Mouse (Mus musculus) kidney, adult 2 months (tissue): ENCODE data around the gene Arhgap4. TPM values are rescaled to one million over a fixed set of nuclear protein-coding genes. Genes with fewer than 3 reads are reported as not detected.

ENCODE experiments used
- DNase-seq: peaks from one replicate; pipeline ENCODE4 v3.0.0; 2021
- H3K27ac ChIP-seq: fragments of 200-500 bp; 2 replicates; pipeline ENCODE4 v1.5.1; 2012; ENCODE audit warnings: low read depth, low read length, control low read depth, inconsistent platforms; ENCODE audit not compliant: insufficient read depth
- H3K27me3 ChIP-seq: fragments of 200-500 bp; replicated peaks from 2 replicates; pipeline ENCODE4 v1.6.1; 2012; ENCODE audit warnings: mild to moderate bottlenecking, moderate library complexity, low read length, inconsistent platforms; ENCODE audit not compliant: control insufficient read depth, insufficient read depth
- H3K36me3 ChIP-seq: fragments of 200-500 bp; 2 replicates; pipeline ENCODE4 v1.6.1; 2012; ENCODE audit warnings: mild to moderate bottlenecking, moderate library complexity, low read length, inconsistent platforms; ENCODE audit not compliant: control insufficient read depth, insufficient read depth
- H3K4me1 ChIP-seq: fragments of 200-500 bp; 2 replicates; pipeline ENCODE4 v1.6.1; 2011; ENCODE audit warnings: low read length; ENCODE audit not compliant: control insufficient read depth, insufficient read depth
- H3K4me3 ChIP-seq: fragments of 200-500 bp; 2 replicates; pipeline ENCODE4 v1.5.1; 2011; ENCODE audit warnings: mild to moderate bottlenecking, low read depth, low read length, control low read depth; ENCODE audit not compliant: insufficient read depth
- CTCF ChIP-seq: fragments of 200-500 bp; conservative IDR thresholded peaks from 2 replicates; pipeline ENCODE4 v1.5.1; 2011; ENCODE audit warnings: low read depth, mild to moderate bottlenecking, control low read depth, low read length, moderate library complexity, mixed read lengths; ENCODE audit not compliant: insufficient read depth, insufficient read length
- POLR2A ChIP-seq: fragments of 200-500 bp; IDR thresholded peaks from one replicate; pipeline ENCODE4 v1.6.1; 2011; ENCODE audit warnings: low read depth, low read length, control low read depth
- WGBS: fragments of 180-500 bp; shearing (Covaris S2); methylation state at CpG from one replicate; pipeline ENCODE4 v1.1.7; 2018; 5-methylcytosine and 5-hydroxymethylcytosine counted together
- polyA plus RNA-seq: library from polyadenylated mRNA; depleted of rRNA; stranded (reverse); fragments of >200 nt; gene quantifications from 2 replicates; pipeline ENCODE4 v1.2.3, GENCODE M21; 2012

The Arhgap4 gene
- polyA plus RNA-seq, 1 experiment: 15.5 TPM

GRCm38 (mm10) chrX:73942294-73942693 lies 20.6 kb upstream of the Arhgap4 start:
- 59% methylated on average over 2 of the region's 2 CpGs for WGBS
- no peak overlapping the region for H3K4me3 ChIP-seq
- H3K27ac ChIP-seq: no peak overlapping the region
- DNase-seq: no peak
- no peaks in the 10 kb centered on the region for H3K27me3 ChIP-seq
- TF ChIP-seq POLR2A (no peak), CTCF (no peak)
- H3K36me3 ChIP-seq: no peaks in the 10 kb centered on the region
- H3K4me1 ChIP-seq: no peaks in the 10 kb centered on the region

GRCm38 (mm10) chrX:73941860-73942259 lies 20.2 kb upstream of the Arhgap4 start:
- H3K27ac ChIP-seq: no peak overlapping the region
- no peaks in the 10 kb centered on the region for H3K27me3 ChIP-seq
- TF ChIP-seq POLR2A (no peak), CTCF (no peak)
- no peak overlapping the region for H3K4me3 ChIP-seq
- WGBS: 68% methylated on average over 2 of the region's 2 CpGs
- no peaks in the 10 kb centered on the region for H3K4me1 ChIP-seq
- H3K36me3 ChIP-seq: no peaks in the 10 kb centered on the region
- no peak for DNase-seq

GRCm38 (mm10) chrX:73931871-73932270 lies 10.2 kb upstream of the Arhgap4 start:
- H3K4me3 ChIP-seq: no peak overlapping the region
- 60% methylated on average over 2 of the region's 2 CpGs for WGBS

GRCm38 (mm10) chrX:73930402-73931062 lies 8.9 kb upstream of the Arhgap4 start, which contains the start of gene Renbp:
Gene Renbp (minus strand): TSS chrX:73930850.
- peak; percentile 88 for DNase-seq
- H3K4me1 ChIP-seq: no peaks in the 10 kb centered on the region
- H3K27ac ChIP-seq: peak within 1 kb of the TSS; percentile 47; the same call in 1 of the 2 replicates
- peak within 1 kb of the TSS; percentile 82 for H3K4me3 ChIP-seq
- H3K36me3 ChIP-seq: no peaks in the 10 kb centered on the region
- 14% methylated on average over 17 of the region's 17 CpGs for WGBS
- no peaks in the 10 kb centered on the region for H3K27me3 ChIP-seq
- TF ChIP-seq POLR2A: no peak
- TF ChIP-seq CTCF: no peak

More at GRCm38 (mm10) chrX:73931871-73932270, 10.2 kb upstream of the Arhgap4 start:
- Histone ChIP-seq H3K27ac (no peak overlapping the region), H3K36me3 (no peaks in the 10 kb centered on the region), H3K27me3 (no peaks in the 10 kb centered on the region), H3K4me1 (no peaks in the 10 kb centered on the region)
- TF ChIP-seq CTCF: no peak
- no peak for TF ChIP-seq POLR2A
- DNase-seq: no peak

- WGBS: 82% methylated on average over 7 of the region's 8 CpGs
- peak overlapping the region; percentile 84 for H3K4me3 ChIP-seq
- TF ChIP-seq CTCF (no peak), POLR2A (no peak)
- 0 out of 2 replicates have a peak, but pooled peaks cover 3% of the 10 kb centered on the region for H3K4me1 ChIP-seq
- no peaks in the 10 kb centered on the region for H3K27me3 ChIP-seq
- DNase-seq: no peak
- no peak overlapping the region for H3K27ac ChIP-seq
- H3K36me3 ChIP-seq: no peaks in the 10 kb centered on the region
Observed at GRCm38 (mm10) chrX:73922550-73922882, 846 bp upstream of the Arhgap4 start.

- Histone ChIP-seq H3K27me3 (no peaks in the 10 kb centered on the region), H3K36me3 (no peaks in the 10 kb centered on the region), H3K4me3 (peak overlapping the region; percentile 84), H3K27ac (peak overlapping the region; percentile 66), H3K4me1 (0 out of 2 replicates have a peak, but pooled peaks cover 3% of the 10 kb centered on the region)
- WGBS: under 1% methylated on average over 34 of the region's 34 CpGs
- no peak for DNase-seq
- TF ChIP-seq CTCF (no peak), POLR2A (no peak)
Observed at GRCm38 (mm10) chrX:73921285-73921822, 316 bp downstream of the Arhgap4 start.

- no peaks in the 10 kb centered on the region for H3K36me3 ChIP-seq
- TF ChIP-seq POLR2A: no peak
- TF ChIP-seq CTCF: no peak
- H3K27me3 ChIP-seq: no peaks in the 10 kb centered on the region
- DNase-seq: no peak
- H3K4me1 ChIP-seq: peaks cover 8% of the 10 kb centered on the region; the same call in 1 of the 2 replicates
- WGBS: 72% methylated on average over 5 of the region's 5 CpGs
- no peak overlapping the region for H3K4me3 ChIP-seq
- H3K27ac ChIP-seq: no peak overlapping the region
Observed at GRCm38 (mm10) chrX:73918631-73919030, 3.0 kb downstream of the Arhgap4 start.
